Mouse (Mus musculus) liver, embryonic 11.5 days (tissue): ENCODE measurements around the gene Zfp943. TPM values are rescaled to one million over a fixed set of nuclear protein-coding genes. Genes with fewer than 3 reads are reported as not detected.
"Not testable (repeated sequence)": the region's sequence is repeated elsewhere in the genome, so short reads cannot be mapped to it uniquely, and the experiment has no call there.

Source experiments
- ATAC-seq: fragments of 200-750 bp; cut with Nextera tagmentation; replicated peaks from 2 replicates; pipeline ENCODE4 v1.8.0; 2017; ENCODE audit warnings: moderate number of reproducible peaks, mild to moderate bottlenecking, moderate TSS enrichment, moderate library complexity; ENCODE audit not compliant: low FRiP score
- DNase-seq: peaks from one replicate; pipeline ENCODE4 v3.0.0-alpha.2; 2017; ENCODE audit warnings: low spot score
- H3K27ac ChIP-seq: fragments of 300-500 bp; sonication (generic); 2 replicates; pipeline ENCODE4 v1.5.1; 2014; ENCODE audit warnings: mild to moderate bottlenecking, low read depth, low read length, control low read depth
- H3K27me3 ChIP-seq: fragments of 300-500 bp; sonication (generic); replicated peaks from 2 replicates; pipeline ENCODE4 v1.6.1; 2014; ENCODE audit warnings: low read length, mixed read lengths; ENCODE audit not compliant: control insufficient read depth, insufficient read depth
- H3K36me3 ChIP-seq: fragments of 300-500 bp; sonication (generic); 2 replicates; pipeline ENCODE4 v1.6.1; 2014; ENCODE audit warnings: mild to moderate bottlenecking, low read length, moderate library complexity, mixed read lengths; ENCODE audit not compliant: control insufficient read depth, insufficient read depth
- H3K4me1 ChIP-seq: fragments of 300-500 bp; sonication (generic); replicated peaks from 2 replicates; pipeline ENCODE4 v1.6.1; 2014; ENCODE audit warnings: low read length, mixed read lengths; ENCODE audit not compliant: control insufficient read depth, insufficient read depth
- H3K4me2 ChIP-seq: fragments of 300-500 bp; sonication (generic); 2 replicates; pipeline ENCODE4 v1.6.1; 2014; ENCODE audit warnings: mild to moderate bottlenecking, control low read depth, moderate library complexity
- H3K4me3 ChIP-seq: fragments of 300-500 bp; sonication (generic); 2 replicates; pipeline ENCODE4 v1.5.1; 2014; ENCODE audit warnings: low read depth, low read length, control low read depth
- H3K9ac ChIP-seq: fragments of 300-500 bp; sonication (generic); 2 replicates; pipeline ENCODE4 v1.6.1; 2014; ENCODE audit warnings: low read depth, low read length, control low read depth
- H3K9me3 ChIP-seq: fragments of 300-500 bp; sonication (generic); 2 replicates; pipeline ENCODE4 v1.6.1; 2016; ENCODE audit warnings: low read length, inconsistent platforms, mixed read lengths; ENCODE audit not compliant: control insufficient read depth
- WGBS: fragments of 180-500 bp; shearing (Covaris S2); extraction: QIAGEN DNeasy Blood & Tissue Kit; methylation state at CpG from one replicate; pipeline ENCODE4 v1.1.7; 2014; 5-methylcytosine and 5-hydroxymethylcytosine counted together
- polyA plus RNA-seq: library from polyadenylated mRNA; unstranded; fragments of >200 nt; fragmentation: Nextera tagmentation; extraction: Ambion mirVana; gene quantifications from 2 replicates; pipeline ENCODE4 v1.2.1, GENCODE M21; 2014

The Zfp943 gene
- 12.6 and 12.8 TPM in 2 replicates for polyA plus RNA-seq

GRCm38 (mm10) chr17:21962107-21962907 is at the start of gene Zfp943, which contains the start of gene Zfp942:
Gene Zfp943 (plus strand): TSS chr17:21962552.
Gene Zfp942 (minus strand): TSS chr17:21962464.
- H3K27ac ChIP-seq: peak within 1 kb of the TSS; percentile 84
- not testable (repeated sequence) for H3K27me3 ChIP-seq, H3K9me3 ChIP-seq, H3K4me1 ChIP-seq, H3K36me3 ChIP-seq
- peak within 1 kb of the TSS; percentile 71 for H3K9ac ChIP-seq
- H3K4me3 ChIP-seq: peak within 1 kb of the TSS; percentile 72
- peak; percentile 74 for DNase-seq
- under 1% methylated on average over 41 of the region's 55 CpGs for whole genome bisulfite sequencing
- peak within 1 kb of the TSS; percentile 75 for H3K4me2 ChIP-seq
- ATAC-seq: peak; percentile 97

GRCm38 (mm10) chr17:21963302-21963701 is 950 bp downstream of the Zfp943 start:
- Histone ChIP-seq H3K4me1 (peaks cover 7% of the 10 kb centered on the region), H3K27ac (no peak overlapping the region), H3K9me3 (no peaks in the 10 kb centered on the region), H3K27me3 (no peaks in the 10 kb centered on the region), H3K36me3 (no peaks in the 10 kb centered on the region), H3K4me3 (peak overlapping the region; percentile 72), H3K4me2 (peak overlapping the region; percentile 73), H3K9ac (no peak overlapping the region; the same call in 1 of the 2 replicates)
- no peak for DNase-seq
- WGBS: 35% methylated on average over 4 of the region's 4 CpGs
- no peak for ATAC-seq

- DNase-seq, H3K36me3 ChIP-seq, H3K27me3 ChIP-seq, ATAC-seq, H3K9ac ChIP-seq, H3K27ac ChIP-seq, H3K4me3 ChIP-seq, H3K4me1 ChIP-seq, H3K9me3 ChIP-seq, H3K4me2 ChIP-seq: not testable (repeated sequence)
- 26% methylated on average over 1 of the region's 1 CpGs for WGBS
These were observed 73.2 kb downstream of the Zfp943 start for GRCm38 (mm10) chr17:22035594-22035993.

GRCm38 (mm10) chr17:22049403-22049802 is 87.1 kb downstream of the Zfp943 start:
- Histone ChIP-seq H3K4me1 (no peaks in the 10 kb centered on the region), H3K4me2 (no peak overlapping the region), H3K9me3 (no peaks in the 10 kb centered on the region), H3K27ac (no peak overlapping the region), H3K4me3 (no peak overlapping the region), H3K9ac (no peak overlapping the region), H3K36me3 (no peaks in the 10 kb centered on the region), H3K27me3 (no peaks in the 10 kb centered on the region)
- 54% methylated on average over 2 of the region's 2 CpGs for WGBS
- ATAC-seq (no peak), DNase-seq (no peak)

GRCm38 (mm10) chr17:22053211-22053610 is 90.9 kb downstream of the Zfp943 start:
- Histone ChIP-seq H3K36me3 (no peaks in the 10 kb centered on the region), H3K27me3 (no peaks in the 10 kb centered on the region), H3K9me3 (no peaks in the 10 kb centered on the region), H3K27ac (no peak overlapping the region), H3K4me3 (no peak overlapping the region), H3K4me2 (no peak overlapping the region), H3K9ac (no peak overlapping the region), H3K4me1 (no peaks in the 10 kb centered on the region)
- no peak for ATAC-seq
- DNase-seq: no peak
- WGBS: 68% methylated on average over 2 of the region's 2 CpGs

GRCm38 (mm10) chr17:22081031-22081631 is 118.8 kb downstream of the Zfp943 start:
- ATAC-seq (peak; percentile 58), DNase-seq (peak; percentile 43)
- H3K36me3 ChIP-seq: no peaks in the 10 kb centered on the region
- peak overlapping the region; percentile 58 for H3K4me3 ChIP-seq
- no peak overlapping the region for H3K27ac ChIP-seq
- no peaks in the 10 kb centered on the region for H3K9me3 ChIP-seq
- peak overlapping the region; percentile 83 for H3K4me2 ChIP-seq
- WGBS: 9% methylated on average over 57 of the region's 57 CpGs
- H3K9ac ChIP-seq: peak overlapping the region; percentile 58; the same call in 1 of the 2 replicates
- peaks cover 5% of the 10 kb centered on the region; the same call in 1 of the 2 replicates for H3K27me3 ChIP-seq
- H3K4me1 ChIP-seq: no peaks in the 10 kb centered on the region

GRCm38 (mm10) chr17:22083224-22083623 is 120.9 kb downstream of the Zfp943 start:
- not testable (repeated sequence) for H3K36me3 ChIP-seq, H3K9me3 ChIP-seq, H3K4me1 ChIP-seq, DNase-seq, ATAC-seq, H3K27ac ChIP-seq, H3K27me3 ChIP-seq, H3K9ac ChIP-seq, H3K4me2 ChIP-seq, H3K4me3 ChIP-seq
- 19% methylated on average over 3 of the region's 3 CpGs for WGBS

GRCm38 (mm10) chr17:22118770-22119169 is 156.4 kb downstream of the Zfp943 start:
- DNase-seq (no peak), ATAC-seq (no peak)
- Histone ChIP-seq H3K9me3 (no peaks in the 10 kb centered on the region), H3K27me3 (no peaks in the 10 kb centered on the region), H3K4me1 (no peaks in the 10 kb centered on the region), H3K36me3 (no peaks in the 10 kb centered on the region), H3K4me3 (no peak overlapping the region), H3K4me2 (no peak overlapping the region), H3K9ac (no peak overlapping the region), H3K27ac (no peak overlapping the region)
